Comparison of ENCODE assay signal across 19 mouse cellular contexts in genomic region chr14:12915431-12915830, GRCm38 (mm10).
"Had no signal": no experiment of that assay in that cellular context is flagged by ENCODE, and none has a peak within 500 bp of the region (broad histone marks: within the 10 kb centered on the region; RNA-seq: fewer than 3 reads in every experiment).

No protein-coding gene starts in this region.

- H3K9me3 ChIP-seq: lung, embryonic 15.5 days had no signal

- H3K9ac ChIP-seq: liver, embryonic 14.5 days; liver, postnatal 0 days; lung, embryonic 15.5 days had no signal

- H3K27ac ChIP-seq: kidney, postnatal 0 days; layer of hippocampus, adult 2 months; left cerebral cortex, adult 2 months; liver, embryonic 14.5 days; lung, embryonic 15.5 days; stomach, postnatal 0 days had no signal

- DNase-seq: kidney, postnatal 25 days; layer of hippocampus, adult 9-11 months; liver, postnatal 0 days; lung, postnatal 10 days; lung, postnatal 36 days; midbrain, embryonic 14.5 days; right cerebral cortex, adult 18-20 months; right cerebral cortex, postnatal 14 days; right cerebral cortex, postnatal 4 days; thymus, adult 2 months; thymus, postnatal 14 days; thymus, postnatal 4 days had no signal

- H3K4me3 ChIP-seq: layer of hippocampus, adult 2 months; left cerebral cortex, adult 2 months; lung, embryonic 15.5 days had no signal

- H3K27me3 ChIP-seq: lung, embryonic 15.5 days had no signal

- H3K4me1 ChIP-seq: lung, embryonic 15.5 days had no signal

- ATAC-seq: liver, postnatal 0 days had no signal

- H3K36me3 ChIP-seq: lung, embryonic 15.5 days had no signal

- H3K4me2 ChIP-seq: lung, embryonic 15.5 days; midbrain, embryonic 11.5 days had no signal
